Mouse (Mus musculus) hindbrain, postnatal 0 days (tissue): Measurements from ENCODE around the gene Ddx39. TPM values are rescaled to one million over a fixed set of nuclear protein-coding genes. Genes with fewer than 3 reads are reported as not detected.

Source experiments
- ATAC-seq: fragments of 200-750 bp; cut with Nextera tagmentation; 2 replicates; pipeline ENCODE4 v1.8.0; 2017; ENCODE audit warnings: mild to moderate bottlenecking, moderate TSS enrichment, moderate library complexity
- DNase-seq: peaks from one replicate; pipeline ENCODE4 v3.0.0-alpha.2; 2015; ENCODE audit warnings: low spot score
- H3K27ac ChIP-seq: fragments of 300-500 bp; sonication (generic); 2 replicates; pipeline ENCODE4 v1.5.1; 2014; ENCODE audit warnings: mild to moderate bottlenecking
- H3K27me3 ChIP-seq: fragments of 300-500 bp; sonication (generic); 2 replicates; pipeline ENCODE4 v1.6.1; 2014; ENCODE audit warnings: low read length, mixed read lengths; ENCODE audit not compliant: insufficient read depth
- H3K36me3 ChIP-seq: fragments of 300-500 bp; sonication (generic); 2 replicates; pipeline ENCODE4 v1.6.1; 2014; ENCODE audit warnings: low read length, mixed read lengths; ENCODE audit not compliant: insufficient read depth
- H3K4me1 ChIP-seq: fragments of 300-500 bp; sonication (generic); 2 replicates; pipeline ENCODE4 v1.6.1; 2014; ENCODE audit warnings: antibody characterized with exemption, low read length, mixed read lengths; ENCODE audit not compliant: insufficient read depth
- H3K4me2 ChIP-seq: fragments of 300-500 bp; sonication (generic); 2 replicates; pipeline ENCODE4 v1.6.1; 2014; ENCODE audit warnings: low read depth, mild to moderate bottlenecking, low read length, moderate library complexity, mixed read lengths
- H3K4me3 ChIP-seq: fragments of 300-500 bp; sonication (generic); 2 replicates; pipeline ENCODE4 v1.5.1; 2014; ENCODE audit warnings: low read length
- H3K9ac ChIP-seq: fragments of 300-500 bp; sonication (generic); replicated peaks from 2 replicates; pipeline ENCODE4 v1.6.1; 2014; ENCODE audit warnings: mild to moderate bottlenecking, low read length, moderate library complexity, mixed read lengths
- H3K9me3 ChIP-seq: fragments of 300-500 bp; sonication (generic); 2 replicates; pipeline ENCODE4 v1.6.1; 2016; ENCODE audit warnings: low read length, mixed read lengths
- CTCF ChIP-seq: IDR thresholded peaks from 2 replicates; pipeline ENCODE4 v1.5.1; 2016; ENCODE audit warnings: antibody characterized with exemption, control low read depth, low read depth
- WGBS: fragments of 180-500 bp; shearing (Covaris S2); extraction: QIAGEN DNeasy Blood & Tissue Kit; methylation state at CpG from one replicate; pipeline ENCODE4 v1.1.7; 2014; 5-methylcytosine and 5-hydroxymethylcytosine counted together
- polyA plus RNA-seq: library from polyadenylated mRNA; unstranded; fragments of >200 nt; fragmentation: Nextera tagmentation; extraction: Ambion mirVana; gene quantifications from 2 replicates; pipeline ENCODE4 v1.2.1, GENCODE M21; 2015
- total RNA-seq: library from RNA; depleted of rRNA; stranded (reverse); fragments of >200 nt; gene quantifications from 2 replicates; pipeline ENCODE4 v1.2.3, GENCODE M21; 2014

The Ddx39 gene
- total and polyA plus RNA-seq, 2 experiments from 2014 or later: 44.6 to 72.3 TPM

GRCm38 (mm10) chr8:83723447-83724083 is 8.6 kb downstream of the Ddx39 start:
- Histone ChIP-seq H3K9ac (no peak overlapping the region), H3K4me2 (no peak overlapping the region), H3K27ac (no peak overlapping the region), H3K4me3 (no peak overlapping the region), H3K27me3 (no peaks in the 10 kb centered on the region), H3K9me3 (no peaks in the 10 kb centered on the region), H3K36me3 (peaks cover 53% of the 10 kb centered on the region), H3K4me1 (no peaks in the 10 kb centered on the region)
- DNase-seq (no peak), ATAC-seq (no peak)
- no peak for TF ChIP-seq CTCF
- WGBS: 82% methylated on average over 11 of the region's 11 CpGs

- peak; percentile 98 for TF ChIP-seq CTCF
- H3K36me3 ChIP-seq: peaks cover 53% of the 10 kb centered on the region
- no peak overlapping the region for H3K9ac ChIP-seq
- H3K9me3 ChIP-seq: no peaks in the 10 kb centered on the region
- no peaks in the 10 kb centered on the region for H3K4me1 ChIP-seq
- DNase-seq (peak; percentile 86), ATAC-seq (peak; percentile 89)
- WGBS: 38% methylated on average over 15 of the region's 15 CpGs
- H3K4me3 ChIP-seq: no peak overlapping the region
- no peaks in the 10 kb centered on the region for H3K27me3 ChIP-seq
- no peak overlapping the region for H3K27ac ChIP-seq
- H3K4me2 ChIP-seq: no peak overlapping the region
Measured at GRCm38 (mm10) chr8:83724697-83725482, 9.9 kb downstream of the Ddx39 start.

- Histone ChIP-seq H3K36me3 (peaks cover 47% of the 10 kb centered on the region), H3K27ac (no peak overlapping the region), H3K27me3 (no peaks in the 10 kb centered on the region), H3K4me1 (no peaks in the 10 kb centered on the region), H3K9ac (no peak overlapping the region), H3K4me3 (no peak overlapping the region), H3K4me2 (no peak overlapping the region), H3K9me3 (no peaks in the 10 kb centered on the region)
- WGBS: 92% methylated on average over 8 of the region's 8 CpGs
- no peak for ATAC-seq
- no peak for TF ChIP-seq CTCF
- no peak for DNase-seq
Measured at GRCm38 (mm10) chr8:83725521-83726102, 10.6 kb downstream of the Ddx39 start.

GRCm38 (mm10) chr8:83729009-83729807 is 14.2 kb downstream of the Ddx39 start:
- DNase-seq: no peak

GRCm38 (mm10) chr8:83731906-83732305 is 16.9 kb downstream of the Ddx39 start:
- TF ChIP-seq CTCF: no peak
- no peaks in the 10 kb centered on the region for H3K27me3 ChIP-seq
- H3K9me3 ChIP-seq: no peaks in the 10 kb centered on the region
- no peaks in the 10 kb centered on the region for H3K36me3 ChIP-seq
- H3K9ac ChIP-seq: no peak overlapping the region
- 65% methylated on average over 5 of the region's 5 CpGs for WGBS
- DNase-seq (no peak), ATAC-seq (no peak)
- H3K4me3 ChIP-seq: no peak overlapping the region
- no peak overlapping the region for H3K4me2 ChIP-seq
- no peaks in the 10 kb centered on the region for H3K4me1 ChIP-seq
- H3K27ac ChIP-seq: no peak overlapping the region

More at GRCm38 (mm10) chr8:83729009-83729807, 14.2 kb downstream of the Ddx39 start:
- no peak overlapping the region for H3K27ac ChIP-seq
- ATAC-seq: no peak
- no peak overlapping the region for H3K4me2 ChIP-seq
- no peaks in the 10 kb centered on the region for H3K9me3 ChIP-seq
- no peak overlapping the region for H3K9ac ChIP-seq
- no peaks in the 10 kb centered on the region for H3K27me3 ChIP-seq
- TF ChIP-seq CTCF: peak; percentile 69
- 85% methylated on average over 11 of the region's 11 CpGs for WGBS
- no peaks in the 10 kb centered on the region for H3K4me1 ChIP-seq
- H3K36me3 ChIP-seq: 0 out of 2 replicates have a peak, but pooled peaks cover 12% of the 10 kb centered on the region
- no peak overlapping the region for H3K4me3 ChIP-seq

- H3K4me3 ChIP-seq: no peak overlapping the region
- H3K4me2 ChIP-seq: no peak overlapping the region
- DNase-seq: no peak
- H3K9ac ChIP-seq: no peak overlapping the region
- no peak overlapping the region for H3K27ac ChIP-seq
- no peaks in the 10 kb centered on the region for H3K4me1 ChIP-seq
- 81% methylated on average over 6 of the region's 6 CpGs for WGBS
- H3K27me3 ChIP-seq: no peaks in the 10 kb centered on the region
- ATAC-seq: no peak
- no peak for TF ChIP-seq CTCF
- no peaks in the 10 kb centered on the region for H3K9me3 ChIP-seq
- no peaks in the 10 kb centered on the region for H3K36me3 ChIP-seq
Measured at GRCm38 (mm10) chr8:83732919-83733318, 17.9 kb downstream of the Ddx39 start.
